Mouse (Mus musculus) monocyte, adult 5-6 weeks (primary cell): Measurements from ENCODE around the gene Azgp1. TPM values are rescaled to one million over a fixed set of nuclear protein-coding genes. Genes with fewer than 3 reads are reported as not detected.
"Not testable (repeated sequence)": the region's sequence is repeated elsewhere in the genome, so short reads cannot be mapped to it uniquely, and the experiment has no call there.

ENCODE experiments used
- ATAC-seq: fragments of 153-309, 156-312 bp; replicated peaks from 2 replicates; pipeline ENCODE4 v1.8.0; 2017; ENCODE audit warnings: mild to moderate bottlenecking; ENCODE audit not compliant: low TSS enrichment, insufficient number of reproducible peaks, severe bottlenecking, poor library complexity, low FRiP score
- total RNA-seq: library from RNA; stranded (forward); fragments of 200-1000, 200-491, 200-594 nt; gene quantifications from 3 replicates; pipeline ENCODE4 v1.2.3, GENCODE M21; 2017

Azgp1 gene
- not detected in 3 replicates for total RNA-seq

GRCm38 (mm10) chr5:137981300-137981699 lies at the start of gene Azgp1:
Gene Azgp1 (plus strand): TSS chr5:137981520.
- ATAC-seq: no peak

- not testable (repeated sequence) for ATAC-seq
Observed at GRCm38 (mm10) chr5:137933934-137934333, 47.4 kb upstream of the Azgp1 start.

GRCm38 (mm10) chr5:137936486-137936885 lies 44.8 kb upstream of the Azgp1 start:
- ATAC-seq: no peak

GRCm38 (mm10) chr5:137937238-137937637 lies 44.1 kb upstream of the Azgp1 start:
- ATAC-seq: no peak

GRCm38 (mm10) chr5:137940948-137941347 lies 40.4 kb upstream of the Azgp1 start:
- no peak for ATAC-seq

- ATAC-seq: no peak
Observed at GRCm38 (mm10) chr5:137943133-137943532, 38.2 kb upstream of the Azgp1 start.

DNA sequence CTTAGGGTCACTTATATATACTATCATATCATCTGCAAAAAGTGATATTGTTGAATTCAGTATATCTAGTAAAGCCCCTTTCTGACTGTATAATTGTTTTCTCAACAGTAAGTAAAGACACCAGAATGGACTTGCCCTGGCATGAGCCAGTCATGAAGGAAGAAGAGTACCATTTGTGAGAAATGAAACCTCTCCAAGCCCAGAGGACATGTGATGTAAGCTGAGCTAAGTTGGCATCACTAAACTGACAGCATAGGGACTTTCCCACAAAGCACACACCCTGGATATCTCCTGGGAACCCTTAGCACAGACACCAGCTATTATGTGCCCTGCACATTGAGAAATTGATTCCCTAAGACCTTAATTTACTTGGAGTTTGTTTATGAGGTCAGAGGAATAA lies 34.0 kb upstream of the Azgp1 start:
- ATAC-seq: no peak

DNA sequence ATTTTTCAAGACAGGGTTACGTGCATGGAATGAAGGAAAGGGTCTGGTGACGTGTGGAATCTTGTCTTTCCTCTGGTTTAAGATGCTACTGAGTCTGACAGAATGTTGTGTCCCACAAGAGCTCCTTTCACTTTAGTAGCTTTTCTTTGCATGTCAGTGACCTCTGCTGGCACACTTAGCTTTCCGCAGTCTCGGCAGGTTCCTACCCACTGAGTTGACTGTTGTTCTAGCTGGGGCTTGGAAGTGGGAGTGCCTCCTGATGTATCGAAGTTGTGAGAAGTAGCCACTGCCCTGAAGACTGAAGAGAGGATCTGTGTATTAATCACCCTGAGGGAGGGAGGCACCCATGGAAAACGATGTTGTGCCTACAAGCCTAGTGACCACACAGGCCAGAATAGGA lies 30.1 kb upstream of the Azgp1 start:
- ATAC-seq: no peak

DNA sequence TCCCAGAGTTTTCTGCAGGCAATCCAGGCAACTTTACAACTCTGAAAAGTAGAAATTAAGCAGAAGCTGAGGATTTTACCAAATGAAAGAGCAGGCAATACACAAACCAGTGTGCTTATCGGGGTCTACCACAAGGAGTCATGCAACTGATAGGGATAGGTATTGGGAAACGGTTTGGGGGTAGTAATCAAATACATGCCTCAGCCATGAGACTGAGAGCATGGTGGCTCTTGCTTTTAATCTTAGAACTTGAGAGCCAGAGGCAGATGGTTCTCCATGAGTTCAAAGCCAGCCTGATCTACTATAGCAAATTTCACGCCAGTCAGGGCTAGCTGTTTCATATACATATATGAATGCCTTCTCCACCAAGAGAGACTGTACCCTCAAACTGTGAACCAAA lies 24.9 kb upstream of the Azgp1 start:
- no peak for ATAC-seq

GRCm38 (mm10) chr5:137962945-137963344 lies 18.4 kb upstream of the Azgp1 start, which contains the start of gene Gjc3:
Gene Gjc3 (minus strand): TSS chr5:137963098.
- no peak for ATAC-seq

GRCm38 (mm10) chr5:137966492-137966891 lies 14.8 kb upstream of the Azgp1 start:
- ATAC-seq: no peak

DNA sequence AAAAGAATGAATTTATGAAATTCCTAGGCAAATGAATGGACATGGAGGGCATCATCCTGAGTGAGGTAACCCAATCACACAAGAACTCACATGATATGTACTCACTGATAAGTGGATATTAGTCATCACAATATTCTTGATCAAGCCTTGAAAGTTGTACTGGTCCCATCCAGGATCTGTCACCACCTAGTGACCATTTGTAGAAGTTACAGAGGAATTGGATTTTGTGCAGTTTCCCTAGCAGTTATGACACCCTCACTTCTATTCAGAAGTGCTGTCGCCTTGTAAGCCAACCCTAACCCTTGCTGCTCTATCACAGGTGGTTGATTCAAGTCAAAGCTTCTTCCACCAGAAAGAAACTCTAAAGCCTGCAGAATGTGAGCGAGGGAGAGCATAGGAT lies 8.2 kb upstream of the Azgp1 start:
- no peak for ATAC-seq

GRCm38 (mm10) chr5:137973738-137974137 lies 7.6 kb upstream of the Azgp1 start:
- ATAC-seq: no peak

DNA sequence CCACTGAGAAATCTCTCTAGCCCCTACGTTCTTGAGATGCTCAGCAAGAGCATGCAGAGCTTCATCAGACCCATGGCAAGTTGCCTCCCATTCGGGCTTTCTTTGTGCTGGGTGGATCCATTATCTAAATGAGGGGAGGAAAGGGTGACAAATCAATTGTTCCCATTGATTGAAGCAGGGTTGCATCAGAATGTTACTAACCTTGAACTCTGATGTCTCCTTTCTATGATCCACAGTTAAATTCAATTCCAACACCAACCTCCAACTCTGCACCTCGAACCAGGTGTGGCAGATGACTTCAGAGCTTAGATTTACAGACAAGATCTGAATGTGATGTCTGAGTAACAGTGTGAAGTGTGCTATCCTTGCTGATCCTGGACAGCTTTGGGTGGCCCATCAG lies 6.6 kb upstream of the Azgp1 start:
- no peak for ATAC-seq

DNA sequence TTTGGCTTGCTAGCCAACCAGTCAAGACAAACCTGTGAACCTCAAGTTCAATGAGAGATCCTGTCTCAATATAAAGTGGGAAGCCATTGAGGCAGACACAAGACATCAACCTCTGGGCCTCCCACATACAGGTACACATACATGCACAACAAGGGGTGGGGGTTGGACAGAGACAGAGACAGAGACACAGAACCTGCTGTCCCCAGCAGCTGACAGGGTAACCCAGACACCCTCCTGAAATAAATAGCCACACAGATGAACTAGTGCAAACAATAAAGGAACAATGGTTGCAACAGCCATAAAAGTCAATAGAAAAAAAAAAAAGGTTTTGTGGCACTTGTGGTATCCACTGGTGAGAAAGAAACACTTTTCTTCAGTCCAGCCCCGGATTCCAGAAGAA lies 5.9 kb upstream of the Azgp1 start:
- no peak for ATAC-seq

- ATAC-seq: no peak
Observed at GRCm38 (mm10) chr5:137977291-137977690, 4.0 kb upstream of the Azgp1 start.

- ATAC-seq: no peak
Observed at GRCm38 (mm10) chr5:137979081-137979480, 2.2 kb upstream of the Azgp1 start.

- ATAC-seq: no peak
Observed at GRCm38 (mm10) chr5:137986351-137986750, 5.0 kb downstream of the Azgp1 start.

DNA sequence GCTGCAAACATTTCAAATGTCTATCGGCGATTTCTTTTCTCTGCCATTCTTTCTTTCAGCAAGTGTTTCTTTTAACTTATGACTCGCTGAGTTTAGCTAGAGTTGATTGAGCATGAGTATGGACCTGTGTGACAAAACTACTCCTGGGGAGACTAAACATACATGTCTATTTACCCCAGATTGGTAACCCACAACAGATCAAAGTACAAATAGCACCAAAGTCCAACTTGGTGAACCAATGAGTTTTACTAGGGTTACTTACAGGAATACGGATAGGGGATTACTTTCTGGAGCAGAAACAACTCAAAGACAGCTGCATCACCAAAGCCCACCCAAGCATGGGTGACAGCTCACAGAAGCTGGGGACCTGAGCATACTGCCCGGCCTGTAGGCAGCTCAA lies 28.1 kb downstream of the Azgp1 start:
- no peak for ATAC-seq

DNA sequence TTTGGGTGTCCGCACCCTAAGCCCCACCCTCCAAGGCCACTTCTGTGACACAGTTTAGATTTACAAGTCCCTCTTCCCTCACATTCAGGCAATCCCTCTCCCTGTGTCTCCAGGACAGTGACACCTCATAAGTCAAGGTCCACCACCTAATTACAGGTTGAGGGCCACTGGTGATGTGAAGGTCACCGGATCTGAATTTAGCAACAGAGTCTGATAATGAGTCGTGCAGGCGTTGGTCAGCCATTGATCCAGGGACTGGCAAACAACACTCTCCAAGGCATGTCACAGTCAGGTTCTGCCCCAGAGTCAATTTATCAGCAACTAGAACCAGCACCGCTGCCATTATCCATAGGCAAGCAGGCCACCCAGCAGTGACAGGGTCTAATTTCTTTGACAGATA lies 31.1 kb downstream of the Azgp1 start:
- ATAC-seq: no peak

- ATAC-seq: no peak
Observed at GRCm38 (mm10) chr5:138016530-138016929, 35.2 kb downstream of the Azgp1 start.
